Mouse (Mus musculus): Measurements from ENCODE around the gene Pde9a. TPM values are rescaled to one million over a fixed set of nuclear protein-coding genes. Genes with fewer than 3 reads are reported as not detected.

The Pde9a gene
- polyA plus RNA-seq, 1 experiment: 0.15 TPM

- Histone ChIP-seq H3K36me3 (ENCODE audit: control insufficient read depth, insufficient read depth) (no peaks in the 10 kb centered on the region), H3K4me3 (ENCODE audit: insufficient read depth, poor library complexity, severe bottlenecking) (no peak overlapping the region), H3K79me3 (ENCODE audit: low read depth) (no peaks in the 10 kb centered on the region), H3K79me2 (ENCODE audit: control insufficient read depth, insufficient read depth) (no peaks in the 10 kb centered on the region), H3ac (ENCODE audit: control insufficient read depth, insufficient read length, low read depth) (no peak overlapping the region), H3K27me3 (ENCODE audit: control insufficient read depth, insufficient read depth, insufficient read length) (peaks cover 5% of the 10 kb centered on the region)
- TF ChIP-seq MYOD1 (IDR thresholded peaks at IDR 0.05; ENCODE audit: control insufficient read depth, insufficient read length, low read depth) (no peak), CEBPB (IDR thresholded peaks at IDR 0.05; ENCODE audit: low read depth) (no peak), MAX (IDR thresholded peaks at IDR 0.05) (no peak), MYOG (IDR thresholded peaks at IDR 0.05; ENCODE audit: control insufficient read depth, extremely low read depth, insufficient read length) (no peak), FOSL1 (IDR thresholded peaks at IDR 0.05; ENCODE audit: insufficient read depth, low read length, poor library complexity, severe bottlenecking) (no peak), USF1 (IDR thresholded peaks at IDR 0.05; ENCODE audit: low read depth) (no peak), CTCF (IDR thresholded peaks at IDR 0.05; ENCODE audit: control insufficient read depth, insufficient read depth, insufficient read length) (no peak)
These were observed 50.9 kb downstream of the Pde9a start for GRCm38 (mm10) chr17:31436814-31437406.

DNA sequence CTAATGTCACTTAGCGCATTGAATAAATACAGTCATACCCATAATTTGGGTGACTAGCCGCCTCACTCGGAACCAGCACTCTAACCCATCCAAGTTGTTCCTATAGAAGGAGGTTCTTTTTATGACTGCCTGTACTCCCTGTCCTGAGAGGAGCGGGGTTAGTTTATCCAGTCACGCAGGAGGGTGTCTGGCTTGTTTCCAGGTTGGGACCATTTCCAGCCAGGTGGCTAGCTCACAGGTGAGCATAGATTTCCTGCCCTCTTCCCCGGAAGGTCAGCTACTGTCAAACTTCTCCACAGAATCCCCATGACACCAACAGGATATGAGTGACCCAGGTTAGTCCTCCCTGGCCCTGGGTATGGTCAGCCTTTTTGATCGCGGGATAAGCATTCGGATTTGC is 51.5 kb downstream of the Pde9a start:
- H3K36me3 ChIP-seq (ENCODE audit: control insufficient read depth, insufficient read depth): no peaks in the 10 kb centered on the region
- peaks cover 5% of the 10 kb centered on the region for H3K27me3 ChIP-seq (ENCODE audit: control insufficient read depth, insufficient read depth, insufficient read length)
- no peaks in the 10 kb centered on the region for H3K79me2 ChIP-seq (ENCODE audit: control insufficient read depth, insufficient read depth)
- TF ChIP-seq USF1 (IDR thresholded peaks at IDR 0.05; ENCODE audit: low read depth) (no peak), CEBPB (IDR thresholded peaks at IDR 0.05; ENCODE audit: low read depth) (no peak), MYOG (IDR thresholded peaks at IDR 0.05; ENCODE audit: control insufficient read depth, extremely low read depth, insufficient read length) (no peak), MYOD1 (IDR thresholded peaks at IDR 0.05; ENCODE audit: control insufficient read depth, insufficient read length, low read depth) (no peak), CTCF (IDR thresholded peaks at IDR 0.05; ENCODE audit: control insufficient read depth, insufficient read depth, insufficient read length) (no peak), MAX (IDR thresholded peaks at IDR 0.05) (no peak), FOSL1 (IDR thresholded peaks at IDR 0.05; ENCODE audit: insufficient read depth, low read length, poor library complexity, severe bottlenecking) (no peak)
- no peaks in the 10 kb centered on the region for H3K79me3 ChIP-seq (ENCODE audit: low read depth)
- H3K4me3 ChIP-seq (ENCODE audit: insufficient read depth, poor library complexity, severe bottlenecking): no peak overlapping the region
- H3ac ChIP-seq (ENCODE audit: control insufficient read depth, insufficient read length, low read depth): no peak overlapping the region

- Histone ChIP-seq H3K27me3 (ENCODE audit: control insufficient read depth, insufficient read depth, insufficient read length) (peaks cover 15% of the 10 kb centered on the region), H3K79me3 (ENCODE audit: low read depth) (no peaks in the 10 kb centered on the region), H3K36me3 (ENCODE audit: control insufficient read depth, insufficient read depth) (no peaks in the 10 kb centered on the region), H3ac (ENCODE audit: control insufficient read depth, insufficient read length, low read depth) (no peak overlapping the region), H3K79me2 (ENCODE audit: control insufficient read depth, insufficient read depth) (no peaks in the 10 kb centered on the region), H3K4me3 (ENCODE audit: insufficient read depth, poor library complexity, severe bottlenecking) (no peak overlapping the region)
- TF ChIP-seq CTCF (IDR thresholded peaks at IDR 0.05; ENCODE audit: control insufficient read depth, insufficient read depth, insufficient read length) (no peak), MYOG (IDR thresholded peaks at IDR 0.05; ENCODE audit: control insufficient read depth, extremely low read depth, insufficient read length) (no peak), CEBPB (IDR thresholded peaks at IDR 0.05; ENCODE audit: low read depth) (no peak), MYOD1 (IDR thresholded peaks at IDR 0.05; ENCODE audit: control insufficient read depth, insufficient read length, low read depth) (no peak)
These were observed 54.0 kb downstream of the Pde9a start for GRCm38 (mm10) chr17:31439978-31440377.

- Histone ChIP-seq H3K79me2 (ENCODE audit: control insufficient read depth, insufficient read depth) (no peaks in the 10 kb centered on the region), H3K27me3 (ENCODE audit: control insufficient read depth, insufficient read depth, insufficient read length) (peaks cover 27% of the 10 kb centered on the region), H3K79me3 (ENCODE audit: low read depth) (no peaks in the 10 kb centered on the region), H3K4me3 (ENCODE audit: insufficient read depth, poor library complexity, severe bottlenecking) (no peak overlapping the region), H3ac (ENCODE audit: control insufficient read depth, insufficient read length, low read depth) (no peak overlapping the region), H3K36me3 (ENCODE audit: control insufficient read depth, insufficient read depth) (no peaks in the 10 kb centered on the region)
- no peak for TF ChIP-seq MYOG (IDR thresholded peaks at IDR 0.05; ENCODE audit: control insufficient read depth, extremely low read depth, insufficient read length)
- TF ChIP-seq CTCF (IDR thresholded peaks at IDR 0.05; ENCODE audit: control insufficient read depth, insufficient read depth, insufficient read length): no peak
- TF ChIP-seq MYOD1 (IDR thresholded peaks at IDR 0.05; ENCODE audit: control insufficient read depth, insufficient read length, low read depth): no peak
- no peak for TF ChIP-seq MAX (IDR thresholded peaks at IDR 0.05)
- TF ChIP-seq CEBPB (IDR thresholded peaks at IDR 0.05; ENCODE audit: low read depth): no peak
- TF ChIP-seq USF1 (IDR thresholded peaks at IDR 0.05; ENCODE audit: low read depth): no peak
- TF ChIP-seq FOSL1 (IDR thresholded peaks at IDR 0.05; ENCODE audit: insufficient read depth, low read length, poor library complexity, severe bottlenecking): no peak
These were observed 56.5 kb downstream of the Pde9a start for GRCm38 (mm10) chr17:31442513-31442912.

DNA sequence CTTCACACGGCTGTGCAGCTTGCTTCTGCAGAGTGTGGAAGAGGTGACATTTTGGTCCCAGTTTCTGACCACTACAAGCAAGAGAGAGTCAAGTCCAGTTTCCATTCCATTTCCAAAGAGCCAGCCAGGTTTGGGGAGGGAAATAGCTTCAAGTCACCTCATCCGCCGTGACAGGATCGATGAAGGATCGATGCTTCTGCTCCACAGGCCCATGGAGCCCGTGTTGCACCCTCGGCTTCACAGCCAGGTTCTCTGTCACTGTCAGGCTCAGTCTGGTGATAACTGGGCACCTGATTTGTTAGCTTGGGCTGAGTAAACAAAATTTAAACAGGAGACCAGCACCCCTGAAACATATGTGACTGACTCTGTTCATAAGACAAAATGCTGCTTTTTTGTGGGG is 58.2 kb downstream of the Pde9a start:
- no peak overlapping the region for H3K4me3 ChIP-seq (ENCODE audit: insufficient read depth, poor library complexity, severe bottlenecking)
- no peaks in the 10 kb centered on the region for H3K79me3 ChIP-seq (ENCODE audit: low read depth)
- TF ChIP-seq MAX (IDR thresholded peaks at IDR 0.05) (no peak), CTCF (IDR thresholded peaks at IDR 0.05; ENCODE audit: control insufficient read depth, insufficient read depth, insufficient read length) (no peak), MYOD1 (IDR thresholded peaks at IDR 0.05; ENCODE audit: control insufficient read depth, insufficient read length, low read depth) (no peak), USF1 (IDR thresholded peaks at IDR 0.05; ENCODE audit: low read depth) (no peak), MYOG (IDR thresholded peaks at IDR 0.05; ENCODE audit: control insufficient read depth, extremely low read depth, insufficient read length) (no peak), FOSL1 (IDR thresholded peaks at IDR 0.05; ENCODE audit: insufficient read depth, low read length, poor library complexity, severe bottlenecking) (no peak), CEBPB (IDR thresholded peaks at IDR 0.05; ENCODE audit: low read depth) (no peak)
- H3K27me3 ChIP-seq (ENCODE audit: control insufficient read depth, insufficient read depth, insufficient read length): peaks cover 27% of the 10 kb centered on the region
- no peak overlapping the region for H3ac ChIP-seq (ENCODE audit: control insufficient read depth, insufficient read length, low read depth)
- no peaks in the 10 kb centered on the region for H3K79me2 ChIP-seq (ENCODE audit: control insufficient read depth, insufficient read depth)
- no peaks in the 10 kb centered on the region for H3K36me3 ChIP-seq (ENCODE audit: control insufficient read depth, insufficient read depth)
